Mouse (Mus musculus) hindbrain, embryonic 10.5 days (tissue): Measurements from ENCODE around the gene Prss12. TPM values are rescaled to one million over a fixed set of nuclear protein-coding genes. Genes with fewer than 3 reads are reported as not detected.
"Not testable (repeated sequence)": the region's sequence is repeated elsewhere in the genome, so short reads cannot be mapped to it uniquely, and the experiment has no call there.

Experiments used
- DNase-seq: peaks from one replicate; pipeline ENCODE4 v3.0.0-alpha.2; 2017; ENCODE audit warnings: low spot score
- H3K27ac ChIP-seq: fragments of 300-500 bp; sonication (generic); 2 replicates; pipeline ENCODE4 v1.5.1; 2016; ENCODE audit warnings: mild to moderate bottlenecking, moderate library complexity
- H3K27me3 ChIP-seq: fragments of 300-500 bp; sonication (generic); 2 replicates; pipeline ENCODE4 v1.6.1; 2016; ENCODE audit warnings: mild to moderate bottlenecking; ENCODE audit not compliant: poor library complexity, insufficient read depth, severe bottlenecking
- H3K36me3 ChIP-seq: fragments of 300-500 bp; sonication (generic); 2 replicates; pipeline ENCODE4 v1.6.1; 2016; ENCODE audit warnings: mild to moderate bottlenecking, moderate library complexity
- H3K4me1 ChIP-seq: fragments of 300-500 bp; sonication (generic); replicated peaks from 2 replicates; pipeline ENCODE4 v1.6.1; 2016; ENCODE audit warnings: mild to moderate bottlenecking
- H3K4me3 ChIP-seq: fragments of 300-500 bp; sonication (generic); 2 replicates; pipeline ENCODE4 v1.5.1; 2016; ENCODE audit warnings: mild to moderate bottlenecking, moderate library complexity
- H3K9me3 ChIP-seq: fragments of 300-500 bp; sonication (generic); 2 replicates; pipeline ENCODE4 v1.6.1; 2016; ENCODE audit warnings: mild to moderate bottlenecking, moderate library complexity
- WGBS: fragments of 180-500 bp; shearing (Covaris S2); methylation state at CpG from one replicate; pipeline ENCODE4 v1.1.7; 2016; 5-methylcytosine and 5-hydroxymethylcytosine counted together
- polyA plus RNA-seq: library from polyadenylated mRNA; unstranded; fragments of >200 nt; fragmentation: Nextera tagmentation; extraction: Ambion mirVana; gene quantifications from 2 replicates; pipeline ENCODE4 v1.2.1, GENCODE M21; 2016

Gene Prss12
- polyA plus RNA-seq, 1 experiment from 2014 or later: 6.4 TPM

- no peaks in the 10 kb centered on the region for H3K4me1 ChIP-seq
- no peaks in the 10 kb centered on the region for H3K36me3 ChIP-seq
- H3K27me3 ChIP-seq: no peaks in the 10 kb centered on the region
- DNase-seq: no peak
- H3K9me3 ChIP-seq: no peaks in the 10 kb centered on the region
- WGBS: 80% methylated on average over 5 of the region's 5 CpGs
- H3K4me3 ChIP-seq: no peak overlapping the region
- H3K27ac ChIP-seq: no peak overlapping the region
These were observed 52.1 kb downstream of the Prss12 start for GRCm38 (mm10) chr3:123498787-123499186.

DNA sequence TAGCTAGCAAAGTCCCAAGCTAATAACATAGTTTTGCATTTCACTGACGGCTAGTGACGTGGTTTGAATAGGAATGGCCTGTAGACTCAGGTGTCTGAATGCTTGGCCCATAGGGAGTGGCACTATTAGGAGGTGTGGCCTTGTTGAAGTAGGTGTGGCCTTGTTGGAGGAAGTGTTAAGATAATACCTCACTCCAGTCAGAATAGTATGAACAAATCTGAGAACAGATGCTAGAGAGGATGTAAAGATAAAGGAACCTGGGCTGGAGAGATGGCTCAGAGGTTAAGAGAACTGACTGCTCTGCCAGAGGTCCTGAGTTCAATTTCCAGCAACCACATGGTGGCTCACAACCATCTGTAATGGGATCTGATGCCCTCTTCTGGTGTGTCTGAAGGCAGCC is 55.1 kb downstream of the Prss12 start:
- not testable (repeated sequence) for DNase-seq, H3K27me3 ChIP-seq, H3K4me1 ChIP-seq, H3K4me3 ChIP-seq, H3K9me3 ChIP-seq, H3K27ac ChIP-seq
- H3K36me3 ChIP-seq: peaks cover 17% of the 10 kb centered on the region; the same call in 1 of the 2 replicates
- 92% methylated on average over 2 of the region's 2 CpGs for WGBS

DNA sequence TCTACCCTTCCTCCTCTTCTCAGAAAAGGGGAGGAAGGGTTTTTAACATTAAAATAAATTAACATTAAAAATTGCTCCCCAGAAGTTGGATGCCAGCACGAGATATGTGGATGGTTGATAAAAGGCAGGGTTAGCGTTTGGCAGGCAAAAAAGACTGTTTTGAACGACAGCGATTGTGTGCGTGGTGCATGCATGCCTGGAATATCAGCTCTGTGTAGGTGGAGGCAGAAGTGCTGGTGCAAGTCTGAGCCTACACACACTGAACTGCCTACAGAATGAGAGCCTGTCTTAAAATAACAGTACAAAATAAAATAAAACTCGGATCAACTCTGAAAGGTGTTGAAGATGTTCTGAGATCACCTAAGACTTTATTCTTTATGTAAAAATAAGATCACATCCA is 57.2 kb downstream of the Prss12 start:
- H3K9me3 ChIP-seq: no peaks in the 10 kb centered on the region
- no peak for DNase-seq
- no peak overlapping the region for H3K27ac ChIP-seq
- peaks cover 13% of the 10 kb centered on the region for H3K4me1 ChIP-seq
- whole genome bisulfite sequencing: 81% methylated on average over 6 of the region's 6 CpGs
- no peak overlapping the region for H3K4me3 ChIP-seq
- no peaks in the 10 kb centered on the region for H3K27me3 ChIP-seq
- peaks cover 24% of the 10 kb centered on the region; the same call in 1 of the 2 replicates for H3K36me3 ChIP-seq

- 89% methylated on average over 7 of the region's 7 CpGs for WGBS
- H3K9me3 ChIP-seq: no peaks in the 10 kb centered on the region
- no peak for DNase-seq
These were observed 58.1 kb downstream of the Prss12 start for GRCm38 (mm10) chr3:123504783-123505182.

DNA sequence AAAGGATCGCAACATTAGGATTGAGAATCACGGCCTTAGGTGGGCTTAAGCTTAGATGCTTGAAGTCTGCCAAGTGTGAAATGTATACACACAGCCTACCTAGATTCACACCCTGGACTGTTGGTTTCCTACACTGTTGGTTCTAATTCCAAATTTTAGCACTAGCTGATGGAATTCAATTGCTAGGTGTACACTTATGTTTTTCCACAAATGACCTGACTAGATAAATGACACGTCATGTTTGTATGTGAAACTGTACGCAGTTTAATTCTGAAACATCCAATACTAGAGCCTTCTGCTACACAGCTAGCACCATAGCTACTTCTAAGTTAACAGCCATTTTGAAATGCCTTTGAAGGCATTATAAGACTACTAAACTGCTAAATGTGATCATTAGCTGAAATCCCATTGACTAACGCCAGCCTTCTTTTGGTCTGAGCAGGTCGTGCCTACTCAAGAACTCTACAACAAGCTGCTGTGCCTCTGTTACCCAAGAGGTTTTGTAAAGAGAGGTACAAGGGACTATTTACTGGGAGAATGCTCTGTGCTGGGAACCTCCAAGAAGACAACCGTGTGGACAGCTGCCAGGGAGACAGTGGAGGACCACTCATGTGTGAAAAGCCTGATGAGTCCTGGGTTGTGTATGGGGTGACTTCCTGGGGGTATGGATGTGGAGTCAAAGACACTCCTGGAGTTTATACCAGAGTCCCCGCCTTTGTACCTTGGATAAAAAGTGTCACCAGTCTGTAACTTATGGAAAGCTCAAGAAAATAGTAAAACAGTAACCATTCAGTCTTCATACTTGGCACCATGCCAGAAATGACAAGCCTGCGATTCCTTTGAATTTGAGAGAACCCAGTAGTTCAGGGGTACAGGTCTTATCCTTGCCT is 59.3 kb downstream of the Prss12 start:
- Histone ChIP-seq H3K27ac (no peak overlapping the region), H3K27me3 (no peaks in the 10 kb centered on the region), H3K36me3 (peaks cover 24% of the 10 kb centered on the region; the same call in 1 of the 2 replicates), H3K4me3 (peak overlapping the region; percentile 79), H3K9me3 (no peaks in the 10 kb centered on the region), H3K4me1 (peaks cover 19% of the 10 kb centered on the region)
- no peak for DNase-seq
- 53% methylated on average over 9 of the region's 9 CpGs for WGBS

More at GRCm38 (mm10) chr3:123504783-123505182, 58.1 kb downstream of the Prss12 start:
- H3K36me3 ChIP-seq: peaks cover 24% of the 10 kb centered on the region; the same call in 1 of the 2 replicates
- no peak overlapping the region for H3K27ac ChIP-seq
- H3K27me3 ChIP-seq: no peaks in the 10 kb centered on the region
- peaks cover 16% of the 10 kb centered on the region for H3K4me1 ChIP-seq
- H3K4me3 ChIP-seq: no peak overlapping the region

GRCm38 (mm10) chr3:123506699-123507662 is 60.3 kb downstream of the Prss12 start:
- 6% methylated on average over 6 of the region's 6 CpGs for WGBS

DNA sequence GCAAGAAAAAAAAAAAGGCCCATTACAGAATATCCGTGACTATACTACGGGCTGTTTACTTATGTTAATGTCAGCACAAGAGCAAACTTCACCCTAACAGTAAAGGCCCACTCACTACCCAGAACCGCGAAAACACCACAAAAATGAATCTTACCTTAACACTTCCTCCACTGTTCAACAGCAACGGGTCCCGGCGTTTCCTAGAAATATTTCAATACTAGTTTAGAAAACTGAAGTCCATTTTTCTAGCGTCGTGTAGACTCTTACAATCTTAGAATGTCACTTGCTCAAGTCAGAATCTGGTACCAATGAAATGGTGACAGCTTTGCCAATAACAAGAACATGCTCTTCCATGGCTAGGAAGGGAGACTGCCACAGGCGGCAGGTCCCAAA is 60.9 kb downstream of the Prss12 start:
- Histone ChIP-seq H3K4me1 (peaks cover 19% of the 10 kb centered on the region), H3K27me3 (no peaks in the 10 kb centered on the region), H3K27ac (peak overlapping the region; percentile 99), H3K4me3 (peak overlapping the region; percentile 79), H3K36me3 (peaks cover 24% of the 10 kb centered on the region; the same call in 1 of the 2 replicates), H3K9me3 (no peaks in the 10 kb centered on the region)
- DNase-seq: no peak
- WGBS: under 1% methylated on average over 10 of the region's 10 CpGs

More at GRCm38 (mm10) chr3:123506699-123507662, 60.3 kb downstream of the Prss12 start:
- Histone ChIP-seq H3K4me3 (peak overlapping the region; percentile 79), H3K27ac (peak overlapping the region; percentile 99), H3K9me3 (no peaks in the 10 kb centered on the region), H3K36me3 (peaks cover 24% of the 10 kb centered on the region; the same call in 1 of the 2 replicates), H3K27me3 (no peaks in the 10 kb centered on the region), H3K4me1 (peaks cover 19% of the 10 kb centered on the region)
- DNase-seq: no peak

DNA sequence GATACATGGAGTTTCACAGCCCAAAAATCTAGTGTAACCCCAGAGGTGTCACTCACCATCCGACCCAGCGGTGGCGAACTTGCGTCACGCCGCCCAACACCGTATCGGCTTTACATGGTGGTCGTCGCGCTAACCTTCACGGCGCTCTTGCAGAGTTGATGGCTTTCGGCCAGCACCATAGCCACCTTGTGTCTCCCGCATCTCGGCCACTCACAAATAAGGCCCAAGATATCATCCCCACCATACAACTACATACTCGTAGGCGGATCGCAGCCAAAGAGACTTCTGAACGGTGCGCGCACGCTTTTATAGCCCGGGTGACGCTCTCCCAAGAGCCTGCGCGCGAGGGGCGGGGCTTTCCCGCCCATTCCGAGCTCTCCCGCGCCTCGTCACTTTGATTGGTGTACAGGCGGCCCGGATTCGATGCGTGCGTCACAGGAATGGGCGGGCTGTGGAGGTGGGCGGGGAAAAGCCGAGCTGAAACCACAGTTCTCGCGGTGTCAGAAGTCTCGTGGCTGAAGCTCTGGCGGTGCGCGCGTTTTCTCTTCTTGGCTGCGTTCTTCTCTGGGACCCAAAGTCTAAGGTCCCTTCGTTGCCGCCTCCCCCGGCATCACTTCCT is 61.5 kb downstream of the Prss12 start:
- DNase-seq: peak; percentile 99
- no peaks in the 10 kb centered on the region for H3K9me3 ChIP-seq

GRCm38 (mm10) chr3:123508675-123509376 is 62.1 kb downstream of the Prss12 start:
- peaks cover 24% of the 10 kb centered on the region; the same call in 1 of the 2 replicates for H3K36me3 ChIP-seq
- WGBS: under 1% methylated on average over 36 of the region's 36 CpGs
- no peak for DNase-seq

More for the DNA sequence above, 61.5 kb downstream of the Prss12 start:
- H3K4me3 ChIP-seq: peak overlapping the region; percentile 79
- peaks cover 24% of the 10 kb centered on the region; the same call in 1 of the 2 replicates for H3K36me3 ChIP-seq
- no peaks in the 10 kb centered on the region for H3K27me3 ChIP-seq
- H3K4me1 ChIP-seq: peaks cover 19% of the 10 kb centered on the region
- peak overlapping the region; percentile 99 for H3K27ac ChIP-seq
- under 1% methylated on average over 53 of the region's 53 CpGs for WGBS

DNA sequence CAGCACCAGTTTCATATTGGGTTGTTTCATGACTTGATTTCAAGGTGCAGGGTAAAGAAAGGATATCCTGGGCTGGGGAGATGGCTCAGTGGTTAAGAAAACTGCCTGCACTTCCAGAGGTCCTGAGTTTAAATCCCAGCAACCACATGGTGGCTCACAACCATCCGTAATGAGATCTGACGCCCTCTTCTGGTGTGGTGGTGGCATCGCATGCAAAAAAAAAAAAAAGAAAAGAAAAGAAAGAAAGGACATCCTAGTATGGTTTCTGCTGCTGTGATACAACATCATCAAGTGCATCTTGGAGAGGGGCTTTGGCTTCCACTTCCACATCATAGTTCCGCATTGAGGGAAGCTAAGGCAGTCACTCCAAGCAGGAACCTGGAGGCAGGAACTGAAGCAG is 65.1 kb downstream of the Prss12 start:
- DNase-seq: no peak
- H3K4me1 ChIP-seq: peaks cover 12% of the 10 kb centered on the region
- no peaks in the 10 kb centered on the region for H3K9me3 ChIP-seq
- H3K27me3 ChIP-seq: no peaks in the 10 kb centered on the region
- 70% methylated on average over 4 of the region's 4 CpGs for WGBS
- H3K27ac ChIP-seq: no peak overlapping the region
- H3K4me3 ChIP-seq: no peak overlapping the region
- peaks cover 6% of the 10 kb centered on the region; the same call in 1 of the 2 replicates for H3K36me3 ChIP-seq

More at GRCm38 (mm10) chr3:123508675-123509376, 62.1 kb downstream of the Prss12 start:
- Histone ChIP-seq H3K4me1 (peaks cover 19% of the 10 kb centered on the region), H3K9me3 (no peaks in the 10 kb centered on the region), H3K4me3 (peak overlapping the region; percentile 79), H3K27ac (peak overlapping the region; percentile 99), H3K27me3 (no peaks in the 10 kb centered on the region)

DNA sequence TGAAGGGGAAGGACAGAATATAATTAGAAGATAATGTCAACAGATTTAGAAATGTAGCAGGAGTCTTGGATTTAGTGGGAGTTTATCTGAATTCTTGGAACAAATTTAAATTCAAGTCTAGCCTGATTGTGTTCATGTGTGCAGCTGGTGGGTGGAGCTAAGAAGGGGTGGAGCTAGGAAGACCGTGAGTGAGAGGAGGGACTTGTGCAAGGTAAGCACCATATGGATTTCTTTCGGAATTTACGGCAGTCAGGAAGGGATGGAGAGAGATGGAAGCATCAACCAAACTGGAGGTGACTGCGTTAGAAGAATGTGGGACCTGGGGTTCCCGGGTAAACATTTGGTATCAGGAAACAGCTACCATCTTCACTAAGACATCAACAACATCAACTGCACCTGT is 68.2 kb downstream of the Prss12 start:
- Histone ChIP-seq H3K27ac (no peak overlapping the region), H3K27me3 (no peaks in the 10 kb centered on the region), H3K9me3 (no peaks in the 10 kb centered on the region), H3K4me1 (peaks cover 2% of the 10 kb centered on the region; the same call in 1 of the 2 replicates), H3K4me3 (no peak overlapping the region), H3K36me3 (no peaks in the 10 kb centered on the region)
- DNase-seq: no peak
- WGBS: 52% methylated on average over 5 of the region's 5 CpGs
